Mouse (Mus musculus): ENCODE data around the gene Carmil2.

Gene Carmil2

GRCm38 (mm10) chr8:105685796-105686308, at the start of gene Carmil2:
Carmil2 (plus strand) TSS chr8:105686274.
- peak; percentile 68 to 73 for DNase-seq

- peak; percentile 41 to 60 for DNase-seq
Measured at GRCm38 (mm10) chr8:105636963-105637510, 49.0 kb upstream of the Carmil2 start, which contains the start of gene Agrp. Agrp (minus strand) TSS chr8:105637393.

- DNase-seq = no peak
Measured at GRCm38 (mm10) chr8:105637601-105638041, 48.5 kb upstream of the Carmil2 start.

- no peak for DNase-seq
Measured at GRCm38 (mm10) chr8:105638510-105638909, 47.6 kb upstream of the Carmil2 start.

DNA sequence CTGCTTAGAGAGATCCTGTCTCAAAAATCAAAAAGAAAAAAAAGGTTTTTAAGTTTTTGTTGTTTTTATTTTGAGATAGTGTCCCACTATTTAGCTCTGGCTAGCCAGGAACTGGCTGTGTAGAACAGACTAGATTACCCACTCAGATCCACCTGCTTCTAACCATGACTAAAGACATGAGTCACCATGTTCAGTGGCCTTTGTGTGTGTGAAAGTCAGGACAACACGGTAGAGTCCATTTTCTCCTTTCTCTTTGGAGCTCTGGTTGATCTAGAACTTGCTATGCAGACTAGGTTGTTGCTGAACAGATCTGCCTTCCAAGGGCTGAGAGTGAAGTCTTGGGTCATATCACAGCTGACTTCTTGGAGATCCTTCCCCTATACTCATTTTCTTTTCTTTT, 46.2 kb upstream of the Carmil2 start:
- no peak for DNase-seq

GRCm38 (mm10) chr8:105640511-105640910, 45.6 kb upstream of the Carmil2 start:
- DNase-seq = no peak

- DNase-seq = no peak
Measured at GRCm38 (mm10) chr8:105645205-105645604, 40.9 kb upstream of the Carmil2 start.

DNA sequence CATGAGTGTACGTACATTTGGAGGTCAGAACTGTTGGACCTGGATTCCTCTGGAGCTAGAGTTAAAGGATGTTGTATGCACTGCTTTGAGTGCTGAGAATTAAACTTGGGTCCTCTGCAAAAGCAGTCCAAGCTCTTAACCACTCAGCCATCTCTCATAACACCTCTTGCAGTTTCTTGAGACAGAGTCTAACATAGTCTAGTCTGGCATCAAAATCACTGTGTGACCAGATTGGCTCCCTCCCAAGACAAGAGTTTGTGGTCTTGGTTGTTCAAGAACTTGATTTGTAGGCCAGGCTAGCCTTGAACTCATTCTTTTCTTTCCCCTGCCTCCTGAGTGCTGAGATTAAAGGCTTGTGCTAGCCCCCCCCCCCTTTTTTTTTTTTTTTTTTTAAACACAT, 37.1 kb upstream of the Carmil2 start:
- no peak for DNase-seq

DNA sequence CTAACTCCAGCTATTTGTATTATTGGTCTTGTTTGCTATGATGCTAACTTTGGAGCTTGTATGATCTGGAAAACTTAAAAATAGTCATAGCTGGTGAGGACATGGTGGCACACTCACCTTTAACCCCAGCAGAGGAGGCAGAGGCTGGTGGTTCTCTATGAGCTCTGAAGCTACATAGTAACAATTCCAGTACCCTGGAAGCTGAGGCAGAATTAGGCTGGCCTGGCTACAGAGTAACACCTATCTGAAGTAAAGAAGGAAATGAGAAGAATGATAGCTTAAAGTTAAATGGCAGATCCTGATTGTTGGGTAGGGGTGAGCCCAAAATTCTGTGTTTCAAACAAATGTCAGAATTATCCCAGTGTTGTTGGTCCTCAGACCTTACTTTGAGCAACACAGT, 28.4 kb upstream of the Carmil2 start:
- no peak for DNase-seq

DNA sequence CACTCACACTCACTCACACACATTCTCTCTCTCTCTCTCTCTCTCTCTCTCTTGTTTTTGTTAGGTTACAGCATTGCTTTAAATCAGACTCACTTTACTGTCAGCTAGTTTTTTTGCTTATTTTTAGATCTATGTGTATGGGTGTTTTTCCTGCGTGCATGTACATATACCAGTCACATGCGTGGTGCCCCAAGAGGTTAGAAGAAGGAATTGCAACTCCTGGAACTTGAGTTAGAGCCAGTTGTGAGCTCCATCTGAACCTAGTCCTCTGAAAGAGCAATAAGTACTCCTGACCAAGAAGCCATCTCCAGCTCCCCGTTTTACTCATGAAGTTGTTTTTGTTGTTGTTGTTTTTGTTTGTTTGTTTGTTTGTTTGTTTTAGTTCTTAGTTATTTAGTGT, 24.9 kb upstream of the Carmil2 start:
- DNase-seq = peak in 1 of 2 experiments; percentile 36

GRCm38 (mm10) chr8:105677891-105678290, 8.2 kb upstream of the Carmil2 start:
- no peak for DNase-seq

GRCm38 (mm10) chr8:105685325-105685724, 749 bp upstream of the Carmil2 start:
- DNase-seq = no peak

GRCm38 (mm10) chr8:105686551-105686950, 477 bp downstream of the Carmil2 start:
- DNase-seq = no peak

GRCm38 (mm10) chr8:105687512-105687911, 1.4 kb downstream of the Carmil2 start:
- DNase-seq = no peak

- DNase-seq = no peak
Measured at GRCm38 (mm10) chr8:105688242-105688752, 2.2 kb downstream of the Carmil2 start.

DNA sequence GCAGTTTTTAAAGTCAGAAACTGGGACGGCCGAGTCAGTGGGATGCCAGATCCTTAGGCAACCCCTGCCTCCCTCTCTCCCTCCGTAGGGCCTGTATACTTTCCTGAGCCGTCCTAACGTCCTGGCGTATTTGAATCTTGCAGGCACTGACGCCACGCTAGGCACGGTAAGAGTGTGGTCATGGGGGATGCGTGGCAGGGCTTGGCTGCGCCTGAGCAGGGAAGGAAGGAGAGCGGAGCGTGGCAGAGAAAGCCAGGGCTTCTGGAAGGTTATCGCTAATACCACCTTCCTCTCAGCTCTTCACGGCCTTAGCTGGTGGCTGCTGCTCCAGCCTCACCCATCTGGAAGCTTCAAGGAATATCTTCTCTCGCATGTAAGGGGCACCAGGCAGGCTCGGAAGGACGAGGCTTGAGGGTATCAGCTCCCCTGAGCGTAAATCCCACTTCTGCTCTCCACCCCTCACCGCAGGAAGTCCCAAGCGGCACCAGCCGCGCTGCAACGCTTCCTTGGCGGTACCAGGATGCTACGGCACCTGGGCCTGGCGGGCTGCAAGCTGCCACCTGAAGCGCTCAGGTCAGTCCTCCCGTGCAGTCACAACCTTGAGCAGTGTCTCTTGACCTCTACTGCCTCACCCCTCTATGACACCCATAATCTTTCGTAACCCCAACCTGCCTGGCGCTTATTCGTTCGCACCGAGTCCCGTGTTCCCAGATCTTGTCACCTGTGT, 3.3 kb downstream of the Carmil2 start:
- no peak for DNase-seq

DNA sequence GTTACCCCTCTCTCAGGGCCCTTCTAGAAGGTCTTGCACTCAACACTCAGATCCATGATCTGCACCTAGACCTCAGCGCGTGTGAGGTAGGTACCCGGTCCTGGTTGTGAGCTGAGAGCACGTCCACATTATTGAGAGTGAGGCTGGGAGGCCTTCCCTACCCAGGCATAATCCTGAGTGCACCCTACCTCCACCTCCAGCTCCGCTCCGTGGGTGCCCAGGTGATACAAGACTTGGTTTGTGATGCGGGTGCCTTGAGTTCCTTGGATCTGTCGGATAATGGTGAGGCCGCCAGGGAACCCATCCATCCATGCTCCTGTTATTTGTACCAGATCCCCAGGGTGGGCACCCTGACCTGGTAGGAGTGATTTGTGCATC, 3.9 kb downstream of the Carmil2 start:
- DNase-seq = no peak

GRCm38 (mm10) chr8:105690978-105691377, 4.9 kb downstream of the Carmil2 start:
- DNase-seq = no peak

- DNase-seq = no peak
Measured at GRCm38 (mm10) chr8:105692449-105693182, 6.5 kb downstream of the Carmil2 start.

GRCm38 (mm10) chr8:105693648-105694047, 7.6 kb downstream of the Carmil2 start:
- DNase-seq = peak; percentile 75 to 83

DNA sequence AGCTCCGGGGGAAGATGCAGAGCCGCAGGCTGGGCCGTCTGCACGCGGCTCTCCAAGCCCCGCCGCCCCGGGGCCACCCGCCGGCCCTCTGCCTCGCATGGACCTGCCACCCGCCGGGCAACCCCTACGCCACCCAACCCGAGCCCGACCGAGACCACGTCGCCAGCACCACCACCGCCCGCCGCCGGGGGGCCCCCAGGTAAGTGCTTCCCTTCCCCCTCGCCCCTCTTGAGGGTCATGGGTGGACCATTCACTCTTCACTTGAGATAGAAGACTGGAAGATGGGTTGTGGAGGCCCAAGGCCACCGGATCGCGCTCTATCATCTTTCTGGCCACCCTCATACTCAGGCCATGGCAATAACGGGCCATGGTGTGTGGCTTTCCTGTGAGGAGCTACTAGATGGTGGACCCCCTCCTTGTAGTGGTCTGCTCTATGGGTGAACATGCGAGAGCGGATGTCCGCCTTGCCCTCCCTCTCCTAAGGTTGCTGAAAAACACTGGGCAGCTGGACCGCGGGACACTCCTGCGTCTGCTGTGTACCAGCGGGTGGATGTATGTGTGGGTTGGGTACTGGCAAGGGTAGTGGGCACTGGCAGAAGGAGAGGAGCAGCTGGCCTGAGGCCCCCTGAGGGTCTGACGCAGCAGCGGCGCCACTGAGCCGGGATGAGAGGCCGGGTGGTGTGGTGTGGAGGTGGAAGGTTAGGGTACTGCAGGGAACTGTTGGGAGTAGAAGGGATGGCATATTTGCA, 8.2 kb downstream of the Carmil2 start:
- DNase-seq = no peak

- no peak for DNase-seq
Measured at GRCm38 (mm10) chr8:105695080-105695780, 9.2 kb downstream of the Carmil2 start.

Data from kidney, postnatal 25 days (tissue).